Mouse (Mus musculus) stomach, embryonic 15.5 days (tissue): ENCODE results near the gene Ccn5. TPM values are rescaled to one million over a fixed set of nuclear protein-coding genes. Genes with fewer than 3 reads are reported as not detected.

Experiments used
- polyA plus RNA-seq: library from polyadenylated mRNA; unstranded; fragments of >200 nt; fragmentation: Nextera tagmentation; extraction: Ambion mirVana; gene quantifications from 2 replicates; pipeline ENCODE4 v1.2.1, GENCODE M21; 2015

Ccn5 gene
- polyA plus RNA-seq, 1 experiment from 2014 or later, result not detected

Other genes starting within 250 kb of the Ccn5 start
- 26.2 and 26.9 TPM in 2 replicates for gene Ttpal, start 218.5 kb upstream of the Ccn5 start, polyA plus RNA-seq
- gene Serinc3, start 175.7 kb upstream of the Ccn5 start, polyA plus RNA-seq, result 46.3 and 49.1 TPM in 2 replicates
- gene Pkig, start 162.5 kb upstream of the Ccn5 start, polyA plus RNA-seq, result 105 and 117 TPM in 2 replicates
- 6.1 and 6.4 TPM in 2 replicates for gene Ada, start 70.6 kb upstream of the Ccn5 start, polyA plus RNA-seq
- gene Kcnk15, start 32.8 kb downstream of the Ccn5 start, polyA plus RNA-seq, result not detected in 2 replicates
- gene Rims4, start 97.8 kb downstream of the Ccn5 start, polyA plus RNA-seq, result 1.0 and 1.3 TPM in 2 replicates
- 288 and 295 TPM in 2 replicates for gene Ywhab, start 174.1 kb downstream of the Ccn5 start, polyA plus RNA-seq
- 1.3 and 1.5 TPM in 2 replicates for gene Pabpc1l, start 204.6 kb downstream of the Ccn5 start, polyA plus RNA-seq
- gene Stk4, start 249.5 kb downstream of the Ccn5 start, polyA plus RNA-seq, result 16.4 and 17.9 TPM in 2 replicates